Mouse (Mus musculus) left cerebral cortex, postnatal 36 days (tissue): ENCODE measurements at regions not wholly inside any gene's neighbourhood (a gene's known extent, or its start where the extent isn't known, plus 50 kb on each side); places are given as distances from the start of the nearest gene placed in this dataset.

ENCODE experiments used
- DNase-seq, 2 experiments: peaks; one replicate each; pipeline ENCODE4 v3.0.0; 2021 to 2022; ENCODE audit warnings: low spot score in 2 of 2, mixed read lengths in 1 of 2
- intact Hi-C: fragments of 180-260 bp; cut with DNase I; formaldehyde crosslinking; loops from one replicate; pipeline ENCODE4 v1.15.1; 2025

DNA sequence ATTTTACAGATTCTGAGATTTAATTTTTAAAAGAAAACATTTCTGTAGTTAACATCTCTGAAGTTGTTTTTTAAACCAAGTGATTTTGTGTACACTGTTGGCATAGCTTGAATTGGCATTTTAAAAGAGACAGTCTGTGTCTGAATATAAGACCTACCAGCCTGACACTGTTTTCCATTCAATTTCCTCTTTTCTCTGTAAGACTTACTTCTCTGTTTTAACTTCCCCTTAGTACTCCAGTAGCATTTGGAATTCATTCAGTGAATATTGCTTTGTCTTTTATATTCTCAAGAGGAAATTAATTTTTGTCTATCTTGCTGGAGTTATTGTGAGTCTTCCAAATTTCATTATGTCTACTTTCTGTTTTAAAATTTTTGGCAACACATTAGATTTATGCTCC, 396.9 kb upstream of the Pot1a start:
- DNase-seq, result no peak

More for the DNA sequence above, 396.9 kb upstream of the Pot1a start:
- intact Hi-C loops, result loop anchor here (5.0 kb wide), 1 partner anchor 461 kb away; no protein-coding TSS in a partner anchor
